Mouse (Mus musculus) spleen, adult 2 months (tissue): ENCODE data around the gene Unc5c.

Source experiments
- CTCF ChIP-seq: fragments of 200-500 bp; IDR thresholded peaks from 2 replicates; pipeline ENCODE4 v1.5.1; 2011; ENCODE audit warnings: mild to moderate bottlenecking, inconsistent platforms; ENCODE audit not compliant: insufficient read depth, insufficient read length, insufficient replicate concordance; ENCODE audit errors: extremely low read depth
- POLR2A ChIP-seq: fragments of 200-500 bp; IDR thresholded peaks from 2 replicates; pipeline ENCODE4 v1.6.1; 2011; ENCODE audit warnings: low read depth, low read length, inconsistent platforms

DNA sequence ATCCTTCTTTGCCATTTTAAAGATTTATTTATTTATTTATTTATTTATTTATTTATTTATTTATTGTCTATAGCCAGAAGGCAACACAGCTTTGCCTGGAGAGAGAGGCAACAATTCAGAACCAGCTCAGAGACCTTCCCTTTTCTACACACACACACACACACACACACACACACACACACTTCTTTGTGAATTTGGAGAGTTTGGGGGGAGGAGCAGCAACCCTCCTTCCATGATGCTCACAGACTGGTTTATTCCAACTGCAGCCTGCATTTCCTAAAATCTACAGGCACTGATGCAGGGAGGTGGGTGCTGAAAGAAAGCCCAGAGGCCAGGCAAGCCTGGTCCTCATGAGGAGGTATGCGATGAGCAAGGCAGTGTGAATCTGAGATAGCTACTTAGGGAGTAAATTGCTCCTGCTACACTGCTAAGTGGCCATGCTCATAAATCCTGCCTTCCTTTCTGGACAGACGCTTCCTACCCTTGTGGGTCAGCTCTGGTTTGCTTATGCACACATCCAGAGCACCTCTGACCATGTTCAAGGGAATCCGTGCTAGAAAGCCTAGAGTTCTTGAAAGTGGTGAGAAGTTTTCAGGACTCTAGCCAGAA lies 1.8 kb downstream of the Unc5c start:
- TF ChIP-seq CTCF (no peak), POLR2A (no peak)
